Mouse (Mus musculus) embryo, embryonic 9.5 days (tissue): Measurements from ENCODE around the gene Gjb2.

Source experiments
- DNase-seq: peaks from one replicate; pipeline ENCODE4 v3.0.0-alpha.2; 2017; ENCODE audit errors: extremely low spot score

Gjb2 gene

DNA sequence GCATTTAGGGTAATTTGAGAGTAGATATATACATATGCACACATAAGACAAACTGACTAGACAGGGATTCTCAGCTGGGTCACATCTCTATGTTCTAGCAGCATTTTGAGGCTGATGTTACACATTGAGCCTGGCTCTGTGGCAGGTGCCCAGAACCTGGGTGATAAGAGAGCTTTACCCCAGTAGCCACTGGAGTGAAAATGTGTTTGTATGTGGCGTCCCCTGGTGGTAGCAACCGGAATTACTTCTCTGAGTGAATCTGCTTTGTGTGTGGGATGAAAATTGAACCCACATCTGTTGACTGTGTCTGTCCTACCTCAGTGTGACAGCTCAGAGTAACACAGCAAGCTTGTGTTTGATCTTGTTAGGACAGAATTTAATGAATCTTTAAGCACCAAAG is 34.6 kb downstream of the Gjb2 start:
- DNase-seq: peak; percentile 67

DNA sequence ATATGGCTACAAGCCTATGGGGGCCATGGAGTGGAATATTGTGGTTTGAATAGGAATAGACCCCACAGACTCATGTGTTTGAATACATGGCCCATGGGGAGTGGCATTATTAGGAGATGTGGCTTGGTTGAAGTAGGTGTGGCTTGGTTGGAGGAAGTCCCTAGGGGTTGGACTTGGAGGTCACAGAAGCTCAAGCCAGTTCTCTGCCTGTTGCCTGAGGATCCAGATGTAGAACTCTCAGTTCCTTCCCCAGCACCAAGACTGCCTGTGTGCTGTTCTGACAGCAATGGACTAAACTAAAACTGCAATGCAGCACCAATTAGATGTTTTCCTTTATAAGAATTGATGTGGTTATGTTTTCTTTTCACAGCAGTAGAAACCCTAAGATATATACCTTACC is 38.4 kb downstream of the Gjb2 start:
- no peak for DNase-seq

DNA sequence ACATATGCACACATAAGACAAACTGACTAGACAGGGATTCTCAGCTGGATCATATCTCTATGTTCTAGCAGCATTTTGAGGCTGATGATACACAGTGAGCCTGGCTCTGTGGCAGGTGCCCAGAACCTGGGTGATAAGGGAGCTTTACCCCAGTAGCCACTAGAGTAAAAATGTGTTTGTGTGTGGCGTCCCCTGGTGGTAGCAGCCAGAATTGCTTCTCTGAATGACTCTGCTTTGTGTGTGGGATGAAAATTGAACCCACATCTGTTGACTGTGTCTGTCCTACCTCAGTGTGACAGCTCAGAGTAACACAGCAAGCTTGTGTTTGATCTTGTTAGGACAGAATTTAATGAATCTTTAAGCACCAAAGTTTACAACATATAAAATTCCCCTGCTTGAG is 44.5 kb downstream of the Gjb2 start:
- peak; percentile 83 for DNase-seq

DNA sequence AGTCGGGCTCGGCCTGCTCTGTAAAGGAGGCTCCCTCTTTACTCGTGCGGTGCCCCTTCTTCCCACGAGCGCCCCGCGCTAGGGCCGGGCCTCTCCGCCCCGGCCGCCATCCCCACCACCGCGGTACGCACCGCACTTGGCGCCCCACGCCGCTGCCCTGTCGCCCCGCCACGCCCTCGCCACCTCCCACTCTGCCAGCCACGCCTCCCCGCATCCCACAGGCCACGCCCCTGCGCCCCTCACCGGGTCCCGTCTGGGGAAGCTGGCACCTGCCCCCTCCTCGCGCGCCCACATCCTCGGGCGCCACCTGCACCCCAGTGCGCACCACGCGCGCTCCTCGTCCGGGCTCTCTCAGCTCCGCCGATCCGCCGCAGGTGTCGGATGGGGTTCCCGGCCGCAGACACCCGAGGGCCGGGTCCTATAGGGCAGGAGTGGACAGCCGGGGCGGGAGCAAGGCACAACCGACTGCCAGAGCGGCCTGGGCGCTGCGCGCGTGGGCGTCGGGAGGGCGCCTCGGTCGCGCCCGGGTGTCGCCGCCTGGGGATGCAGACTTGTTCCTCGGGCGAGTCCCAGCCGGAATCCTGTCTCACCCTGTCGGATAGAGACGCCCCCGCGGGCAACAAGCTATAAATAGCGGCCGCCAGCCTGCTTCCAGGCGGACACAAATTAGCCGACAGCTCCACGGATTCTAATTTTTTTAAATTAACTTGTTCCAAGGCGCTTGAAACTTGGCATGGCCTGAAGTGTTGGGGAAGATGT is 46.8 kb downstream of the Gjb2 start, which contains the start of gene Gja3:
Gja3 (minus strand) TSS at position 538 of the 759 bp plus-strand sequence.
- peak; percentile 59 for DNase-seq

DNA sequence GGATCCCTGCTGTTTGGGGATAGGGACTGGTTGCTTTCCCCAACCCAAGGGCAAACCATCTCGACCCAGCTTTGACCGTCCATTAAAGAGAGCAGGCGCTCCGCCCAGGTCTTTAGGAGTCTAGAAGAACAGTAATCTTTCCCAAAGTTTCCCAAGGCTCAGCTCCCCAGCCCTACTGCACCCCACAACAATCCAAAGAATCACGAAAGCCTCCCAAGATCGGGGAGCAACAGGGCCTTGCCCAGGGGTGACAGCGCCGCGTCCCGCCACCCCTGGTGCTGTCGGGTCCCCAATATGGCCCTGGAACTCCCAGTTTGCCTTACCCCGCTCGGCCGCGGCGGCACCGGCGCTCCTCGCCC is 47.3 kb downstream of the Gjb2 start:
- DNase-seq: no peak

DNA sequence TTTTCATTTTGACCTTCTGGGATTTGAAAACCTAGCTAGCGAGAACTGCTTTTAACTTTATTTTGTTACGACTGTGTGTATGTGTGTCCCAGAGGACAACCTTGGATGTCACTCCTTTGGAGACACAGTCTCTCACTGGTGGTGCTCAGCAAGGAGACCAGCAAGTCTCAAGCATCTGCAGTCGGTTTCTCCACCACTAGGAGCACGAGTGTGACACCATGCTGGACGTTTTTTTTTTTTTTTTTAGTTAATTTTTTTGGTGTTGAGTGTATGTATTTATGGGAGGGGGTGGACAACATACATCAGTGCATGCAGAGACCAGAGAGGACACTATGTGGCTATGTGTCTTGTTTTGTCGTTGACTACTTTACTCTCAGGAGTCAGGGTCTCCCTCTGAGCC is 51.8 kb downstream of the Gjb2 start:
- no peak for DNase-seq
